Mouse (Mus musculus): Measurements from ENCODE around the gene Tnni1. TPM values are rescaled to one million over a fixed set of nuclear protein-coding genes. Genes with fewer than 3 reads are reported as not detected.

Tnni1 gene
- polyA plus RNA-seq, 1 experiment from 2014 or later: 3.2 TPM

- Histone ChIP-seq H3K27me3 (ENCODE audit: control insufficient read depth, insufficient read depth, low read length) (no peaks in the 10 kb centered on the region), H3K4me1 (ENCODE audit: control insufficient read depth, insufficient read depth, low read length) (peaks cover 20% of the 10 kb centered on the region; the same call in 1 of the 2 replicates), H3K36me3 (ENCODE audit: control insufficient read depth, insufficient read depth, low read length) (peaks cover 4% of the 10 kb centered on the region; the same call in 1 of the 2 replicates), H3K4me2 (replicated peaks; ENCODE audit: low read depth, low read length) (no peak overlapping the region), H3K9ac (replicated peaks; ENCODE audit: low read depth, low read length) (no peak overlapping the region), H3K4me3 (ENCODE audit: low read depth, low read length) (no peak overlapping the region), H3K27ac (ENCODE audit: low read length) (0 out of 2 replicates have a peak overlapping the region, but pooled peaks have one; percentile 1), H3K9me3 (ENCODE audit: control insufficient read depth, low read depth, low read length) (no peaks in the 10 kb centered on the region)
- ATAC-seq (ENCODE audit: insufficient number of reproducible peaks, insufficient read depth, low FRiP score, low read depth): no peak
- 59% methylated on average over 9 of the region's 9 CpGs for WGBS
Observed at GRCm38 (mm10) chr1:135763503-135764205, 15.6 kb upstream of the Tnni1 start.

- WGBS: 48% methylated on average over 2 of the region's 2 CpGs
- ATAC-seq (ENCODE audit: insufficient number of reproducible peaks, insufficient read depth, low FRiP score, low read depth): no peak
- Histone ChIP-seq H3K4me2 (replicated peaks; ENCODE audit: low read depth, low read length) (no peak overlapping the region), H3K9ac (replicated peaks; ENCODE audit: low read depth, low read length) (no peak overlapping the region), H3K4me3 (ENCODE audit: low read depth, low read length) (no peak overlapping the region), H3K9me3 (ENCODE audit: control insufficient read depth, low read depth, low read length) (no peaks in the 10 kb centered on the region), H3K4me1 (ENCODE audit: control insufficient read depth, insufficient read depth, low read length) (peaks cover 23% of the 10 kb centered on the region; the same call in 1 of the 2 replicates), H3K27ac (ENCODE audit: low read length) (0 out of 2 replicates have a peak overlapping the region, but pooled peaks have one; percentile 1), H3K27me3 (ENCODE audit: control insufficient read depth, insufficient read depth, low read length) (no peaks in the 10 kb centered on the region), H3K36me3 (ENCODE audit: control insufficient read depth, insufficient read depth, low read length) (peaks cover 10% of the 10 kb centered on the region)
Observed at GRCm38 (mm10) chr1:135764206-135764528, 15.1 kb upstream of the Tnni1 start.

- Histone ChIP-seq H3K9me3 (ENCODE audit: control insufficient read depth, low read depth, low read length) (no peaks in the 10 kb centered on the region), H3K9ac (replicated peaks; ENCODE audit: low read depth, low read length) (peak within 1 kb of the TSS; percentile 90), H3K4me1 (ENCODE audit: control insufficient read depth, insufficient read depth, low read length) (peaks cover 26% of the 10 kb centered on the region; the same call in 1 of the 2 replicates), H3K27me3 (ENCODE audit: control insufficient read depth, insufficient read depth, low read length) (no peaks in the 10 kb centered on the region), H3K4me2 (replicated peaks; ENCODE audit: low read depth, low read length) (peak within 1 kb of the TSS; percentile 81), H3K36me3 (ENCODE audit: control insufficient read depth, insufficient read depth, low read length) (peaks cover 14% of the 10 kb centered on the region), H3K27ac (ENCODE audit: low read length) (peak within 1 kb of the TSS; percentile 92), H3K4me3 (ENCODE audit: low read depth, low read length) (peak within 1 kb of the TSS; percentile 78)
- peak; percentile 90 for ATAC-seq (ENCODE audit: insufficient number of reproducible peaks, insufficient read depth, low FRiP score, low read depth)
- WGBS: under 1% methylated on average over 78 of the region's 90 CpGs
Observed at GRCm38 (mm10) chr1:135765645-135766591, 13.3 kb upstream of the Tnni1 start, which contains the start of gene Phlda3. Gene Phlda3 (plus strand): TSS chr1:135766119.

- H3K9me3 ChIP-seq (ENCODE audit: control insufficient read depth, low read depth, low read length): no peaks in the 10 kb centered on the region
- H3K27me3 ChIP-seq (ENCODE audit: control insufficient read depth, insufficient read depth, low read length): no peaks in the 10 kb centered on the region
- peak overlapping the region; percentile 90 for H3K9ac ChIP-seq (replicated peaks; ENCODE audit: low read depth, low read length)
- H3K27ac ChIP-seq (ENCODE audit: low read length): peak overlapping the region; percentile 92
- WGBS: 14% methylated on average over 30 of the region's 30 CpGs
- peak overlapping the region; percentile 81 for H3K4me2 ChIP-seq (replicated peaks; ENCODE audit: low read depth, low read length)
- H3K4me3 ChIP-seq (ENCODE audit: low read depth, low read length): peak overlapping the region; percentile 78
- 0 out of 2 replicates have a peak, but pooled peaks have one; percentile 5 for ATAC-seq (ENCODE audit: insufficient number of reproducible peaks, insufficient read depth, low FRiP score, low read depth)
- peaks cover 14% of the 10 kb centered on the region for H3K36me3 ChIP-seq (ENCODE audit: control insufficient read depth, insufficient read depth, low read length)
- H3K4me1 ChIP-seq (ENCODE audit: control insufficient read depth, insufficient read depth, low read length): peaks cover 28% of the 10 kb centered on the region; the same call in 1 of the 2 replicates
Observed at GRCm38 (mm10) chr1:135766592-135767306, 12.5 kb upstream of the Tnni1 start.

- WGBS: 60% methylated on average over 4 of the region's 4 CpGs
- no peak for ATAC-seq (ENCODE audit: insufficient number of reproducible peaks, insufficient read depth, low FRiP score, low read depth)
- Histone ChIP-seq H3K9me3 (ENCODE audit: control insufficient read depth, low read depth, low read length) (no peaks in the 10 kb centered on the region), H3K27me3 (ENCODE audit: control insufficient read depth, insufficient read depth, low read length) (no peaks in the 10 kb centered on the region), H3K4me3 (ENCODE audit: low read depth, low read length) (peak overlapping the region; percentile 78), H3K4me2 (replicated peaks; ENCODE audit: low read depth, low read length) (peak overlapping the region; percentile 81), H3K36me3 (ENCODE audit: control insufficient read depth, insufficient read depth, low read length) (peaks cover 14% of the 10 kb centered on the region), H3K9ac (replicated peaks; ENCODE audit: low read depth, low read length) (peak overlapping the region; percentile 90), H3K4me1 (ENCODE audit: control insufficient read depth, insufficient read depth, low read length) (peaks cover 28% of the 10 kb centered on the region; the same call in 1 of the 2 replicates), H3K27ac (ENCODE audit: low read length) (no peak overlapping the region)
Observed at GRCm38 (mm10) chr1:135767324-135767890, 11.8 kb upstream of the Tnni1 start.

GRCm38 (mm10) chr1:135768400-135768799 lies 10.8 kb upstream of the Tnni1 start:
- no peaks in the 10 kb centered on the region for H3K27me3 ChIP-seq (ENCODE audit: control insufficient read depth, insufficient read depth, low read length)
- peaks cover 14% of the 10 kb centered on the region for H3K36me3 ChIP-seq (ENCODE audit: control insufficient read depth, insufficient read depth, low read length)
- WGBS: 83% methylated on average over 2 of the region's 2 CpGs
- no peak overlapping the region for H3K9ac ChIP-seq (replicated peaks; ENCODE audit: low read depth, low read length)
- ATAC-seq (ENCODE audit: insufficient number of reproducible peaks, insufficient read depth, low FRiP score, low read depth): no peak
- no peak overlapping the region for H3K4me3 ChIP-seq (ENCODE audit: low read depth, low read length)
- peaks cover 28% of the 10 kb centered on the region; the same call in 1 of the 2 replicates for H3K4me1 ChIP-seq (ENCODE audit: control insufficient read depth, insufficient read depth, low read length)
- H3K27ac ChIP-seq (ENCODE audit: low read length): no peak overlapping the region
- H3K4me2 ChIP-seq (replicated peaks; ENCODE audit: low read depth, low read length): peak overlapping the region; percentile 81
- no peaks in the 10 kb centered on the region for H3K9me3 ChIP-seq (ENCODE audit: control insufficient read depth, low read depth, low read length)

- no peak overlapping the region for H3K4me2 ChIP-seq (replicated peaks; ENCODE audit: low read depth, low read length)
- H3K9ac ChIP-seq (replicated peaks; ENCODE audit: low read depth, low read length): no peak overlapping the region
- H3K4me1 ChIP-seq (ENCODE audit: control insufficient read depth, insufficient read depth, low read length): peaks cover 25% of the 10 kb centered on the region; the same call in 1 of the 2 replicates
- 72% methylated on average over 7 of the region's 7 CpGs for WGBS
- no peaks in the 10 kb centered on the region for H3K27me3 ChIP-seq (ENCODE audit: control insufficient read depth, insufficient read depth, low read length)
- H3K9me3 ChIP-seq (ENCODE audit: control insufficient read depth, low read depth, low read length): no peaks in the 10 kb centered on the region
- H3K4me3 ChIP-seq (ENCODE audit: low read depth, low read length): no peak overlapping the region
- peak overlapping the region; percentile 11; the same call in 1 of the 2 replicates for H3K27ac ChIP-seq (ENCODE audit: low read length)
- ATAC-seq (ENCODE audit: insufficient number of reproducible peaks, insufficient read depth, low FRiP score, low read depth): no peak
- H3K36me3 ChIP-seq (ENCODE audit: control insufficient read depth, insufficient read depth, low read length): peaks cover 14% of the 10 kb centered on the region
Observed at GRCm38 (mm10) chr1:135770237-135770636, 9.0 kb upstream of the Tnni1 start.
